ENCODE assay signal across 8 mouse cellular contexts in genomic region chr7:63936188-63936985, GRCm38 (mm10). TPM values are rescaled to one million over a fixed set of nuclear protein-coding genes. Genes with fewer than 3 reads are reported as not detected.
DNase-seq lines count a peak whose midpoint lies in the region; ATAC-seq and TF ChIP-seq lines count a peak whose summit lies in the region.

No protein-coding gene starts in this region.

- WGBS in hindbrain, embryonic 16.5 days, result under 1% methylated on average over 34 of the region's 34 CpGs
- WGBS in midbrain, embryonic 10.5 days, result under 1% methylated on average over 34 of the region's 34 CpGs

- H3K4me2 ChIP-seq in hindbrain, embryonic 16.5 days (ENCODE audit: low read length), result peak overlapping the region; percentile 80

- ATAC-seq in hindbrain, embryonic 16.5 days, result no peak

- peak; percentile 90 to 97 for DNase-seq in adrenal gland, adult (ENCODE audit: inconsistent age in 2 of 2, low spot score in 1 of 2)
- peak; percentile 92 for DNase-seq in gastrocnemius, adult 2 months
- peak; percentile 80 to 82 for DNase-seq in left cerebral cortex, postnatal 36 days (ENCODE audit: low spot score in 2 of 2)
- DNase-seq in midbrain, embryonic 10.5 days (ENCODE audit: low spot score), result peak; percentile 61
- peak; percentile 51 for DNase-seq in right cerebral cortex, postnatal 4 days
- no peak for DNase-seq in MN1 (ENCODE audit: low spot score)

- no peak for TF ChIP-seq POLR2A in cortical plate, adult 2 months (IDR thresholded peaks at IDR 0.05; ENCODE audit: extremely low read depth, insufficient read depth, low read length)

- H3K27ac ChIP-seq in cortical plate, adult 2 months (ENCODE audit: insufficient read depth, low read length), result peak overlapping the region; percentile 99
- H3K27ac ChIP-seq in gastrocnemius, adult 2 months, result peak overlapping the region; percentile 100
- H3K27ac ChIP-seq in hindbrain, embryonic 16.5 days (ENCODE audit: low read depth, low read length), result peak overlapping the region; percentile 40
- peak overlapping the region; percentile 98 for H3K27ac ChIP-seq in midbrain, embryonic 10.5 days (replicated peaks)

- H3K27me3 ChIP-seq in hindbrain, embryonic 16.5 days (replicated peaks; ENCODE audit: control insufficient read depth, insufficient read depth, low read length), result no peaks in the 10 kb centered on the region
- H3K27me3 ChIP-seq in midbrain, embryonic 10.5 days (ENCODE audit: low read depth, poor library complexity, severe bottlenecking), result peaks cover 16% of the 10 kb centered on the region

- no peaks in the 10 kb centered on the region for H3K9me3 ChIP-seq in hindbrain, embryonic 16.5 days (ENCODE audit: control insufficient read depth, low read length)
- H3K9me3 ChIP-seq in midbrain, embryonic 10.5 days (replicated peaks), result no peaks in the 10 kb centered on the region

- peak overlapping the region; percentile 92 for H3K9ac ChIP-seq in hindbrain, embryonic 16.5 days (ENCODE audit: low read depth, low read length)

- H3K36me3 ChIP-seq in hindbrain, embryonic 16.5 days (ENCODE audit: control insufficient read depth, insufficient read depth, low read length), result no peaks in the 10 kb centered on the region
- H3K36me3 ChIP-seq in midbrain, embryonic 10.5 days, result peaks cover 3% of the 10 kb centered on the region; the same call in 1 of the 2 replicates

- TF ChIP-seq CTCF in cortical plate, adult 2 months (IDR thresholded peaks at IDR 0.05; ENCODE audit: extremely low read depth, insufficient read depth, low read length), result peak; percentile 34; the same call in 1 of the 2 replicates
- TF ChIP-seq CTCF in gastrocnemius, adult 2 months (IDR thresholded peaks at IDR 0.05), result peak; percentile 69

- intact Hi-C loops in gastrocnemius, adult 2 months (cut with DNase I), result loop anchor here (1.0 to 10.0 kb wide), 4 partner anchors 40 to 351 kb away; partner anchors contain the start of genes Mtmr10 and Trpm1
- intact Hi-C loops in left cerebral cortex, postnatal 36 days (cut with DNase I), result loop anchor here (1.0 to 5.0 kb wide), 5 partner anchors 11 to 131 kb away; no protein-coding TSS in a partner anchor

- peaks cover 5% of the 10 kb centered on the region for H3K4me1 ChIP-seq in cortical plate, adult 2 months (ENCODE audit: control insufficient read depth, insufficient read depth, low read length)
- peaks cover 28% of the 10 kb centered on the region for H3K4me1 ChIP-seq in hindbrain, embryonic 16.5 days (ENCODE audit: control insufficient read depth, insufficient read depth, low read depth, low read length)
- peaks cover 55% of the 10 kb centered on the region for H3K4me1 ChIP-seq in midbrain, embryonic 10.5 days

- H3K4me3 ChIP-seq in cortical plate, adult 2 months (ENCODE audit: insufficient read depth, low read length), result peak overlapping the region; percentile 75
- peak overlapping the region; percentile 95 for H3K4me3 ChIP-seq in gastrocnemius, adult 2 months
- peak overlapping the region; percentile 88 for H3K4me3 ChIP-seq in hindbrain, embryonic 16.5 days (ENCODE audit: low read length)
- H3K4me3 ChIP-seq in midbrain, embryonic 10.5 days, result peak overlapping the region; percentile 96

RNA-seq across cellular contexts. Expression of gene Klf13, which starts 2.3 kb away (rescaled TPM):
- polyA plus RNA-seq in cortical plate, adult 2 months (2012; rRNA removed), result 59.6 and 64.2 TPM in 2 replicates
- 10 to 100 TPM; 56.6 to 59.6 TPM for total RNA-seq in gastrocnemius, adult 2 months (2021)
- 22.1 and 23.9 TPM in 2 replicates for polyA plus RNA-seq in hindbrain, embryonic 16.5 days (2015; fragmentation: Nextera tagmentation; extraction: Ambion mirVana)
- 100 to 1,000 TPM; 168 to 175 TPM for total RNA-seq in left cerebral cortex, postnatal 36 days (2021)
- 29.6 and 34.1 TPM in 2 replicates for polyA plus RNA-seq in midbrain, embryonic 10.5 days (2016; fragmentation: Nextera tagmentation; extraction: Ambion mirVana)

RNA-seq across cellular contexts. Expression of gene E030018B13Rik, which starts 19.7 kb away (rescaled TPM):
- not detected in 2 replicates for polyA plus RNA-seq in cortical plate, adult 2 months (2012; rRNA removed)
- under 1 TPM in 1 of 2 experiments, not detected in 1; 0.22 TPM for total RNA-seq in gastrocnemius, adult 2 months (2021)
- not detected in 2 replicates for polyA plus RNA-seq in hindbrain, embryonic 16.5 days (2015; fragmentation: Nextera tagmentation; extraction: Ambion mirVana)
- not detected for total RNA-seq in left cerebral cortex, postnatal 36 days (2021)
- not detected in 2 replicates for polyA plus RNA-seq in midbrain, embryonic 10.5 days (2016; fragmentation: Nextera tagmentation; extraction: Ambion mirVana)

Comparison
In these comparisons a context has a peak if more than half of its experiments do, and no peak if none do; other contexts are left out.
1. H3K27ac ChIP-seq: peak in every context shown above with its lines; median percentile 100 in gastrocnemius, adult 2 months; 99 in cortical plate, adult 2 months; 98 in midbrain, embryonic 10.5 days; 40 in hindbrain, embryonic 16.5 days.